Mouse (Mus musculus): ENCODE results near the gene Panx1.

GRCm38 (mm10) chr9:14970211-14970610 lies 75.1 kb downstream of the Panx1 start:
- TF ChIP-seq CTCF (IDR thresholded peaks at IDR 0.05; ENCODE audit: extremely low read depth, insufficient read depth, insufficient read length, insufficient replicate concordance) (no peak), POLR2A (IDR thresholded peaks at IDR 0.05; ENCODE audit: low read depth, low read length) (no peak)
